Mouse (Mus musculus) cerebellum, adult 2 months (tissue): ENCODE data around the gene B3galnt1.

Experiments
- CTCF ChIP-seq: fragments of 200-500 bp; IDR thresholded peaks from 2 replicates; pipeline ENCODE4 v1.5.1; 2011; ENCODE audit warnings: low read depth, mild to moderate bottlenecking, control low read depth, low read length, moderate library complexity, borderline replicate concordance; ENCODE audit not compliant: insufficient read depth
- POLR2A ChIP-seq: fragments of 200-500 bp; IDR thresholded peaks from 2 replicates; pipeline ENCODE4 v1.6.1; 2011; ENCODE audit warnings: low read length, control low read depth, borderline replicate concordance; ENCODE audit not compliant: insufficient read depth

GRCm38 (mm10) chr3:69575577-69575976 is 23.2 kb downstream of the B3galnt1 start:
- TF ChIP-seq CTCF, result no peak
- no peak for TF ChIP-seq POLR2A
